Mouse (Mus musculus): ENCODE data around the gene Rbm26.

The Rbm26 gene

GRCm38 (mm10) chr14:105096221-105096620 is 80.9 kb downstream of the Rbm26 start:
- in situ Hi-C loops (cut with MboI; ENCODE audit: low sequenced_read_pairs) = loop anchor here (25.0 kb wide), 1 partner anchor 1059 kb away; no protein-coding TSS in a partner anchor

GRCm38 (mm10) chr14:105087001-105087400 is 90.1 kb downstream of the Rbm26 start:
- in situ Hi-C loops (cut with MboI; ENCODE audit: low sequenced_read_pairs) = loop anchor here (25.0 kb wide), 1 partner anchor 1050 kb away; no protein-coding TSS in a partner anchor

- in situ Hi-C loops (cut with MboI; ENCODE audit: low sequenced_read_pairs) = loop anchor here (25.0 kb wide), 1 partner anchor 1048 kb away; no protein-coding TSS in a partner anchor
These were observed 91.7 kb downstream of the Rbm26 start for GRCm38 (mm10) chr14:105085332-105085993.

- in situ Hi-C loops (cut with MboI; ENCODE audit: low sequenced_read_pairs) = loop anchor here (25.0 kb wide), 1 partner anchor 1048 kb away; no protein-coding TSS in a partner anchor
These were observed 92.3 kb downstream of the Rbm26 start for GRCm38 (mm10) chr14:105084757-105085330.

GRCm38 (mm10) chr14:105084106-105084505 is 93.0 kb downstream of the Rbm26 start:
- in situ Hi-C loops (cut with MboI; ENCODE audit: low sequenced_read_pairs) = loop anchor here (25.0 kb wide), 1 partner anchor 1047 kb away; no protein-coding TSS in a partner anchor

GRCm38 (mm10) chr14:105074776-105075175 is 102.4 kb downstream of the Rbm26 start:
- in situ Hi-C loops (cut with MboI; ENCODE audit: low sequenced_read_pairs) = loop anchor here (25.0 kb wide), 1 partner anchor 1037 kb away; no protein-coding TSS in a partner anchor

- in situ Hi-C loops (cut with MboI; ENCODE audit: low sequenced_read_pairs) = no loop called here
These were observed 102.8 kb downstream of the Rbm26 start for GRCm38 (mm10) chr14:105074376-105074775.

- in situ Hi-C loops (cut with MboI; ENCODE audit: low sequenced_read_pairs) = no loop called here
These were observed 106.1 kb downstream of the Rbm26 start for GRCm38 (mm10) chr14:105071010-105071509.

- in situ Hi-C loops (cut with MboI; ENCODE audit: low sequenced_read_pairs) = no loop called here
These were observed 106.7 kb downstream of the Rbm26 start for GRCm38 (mm10) chr14:105070258-105071009.

- in situ Hi-C loops (cut with MboI; ENCODE audit: low sequenced_read_pairs) = no loop called here
These were observed 109.1 kb downstream of the Rbm26 start for GRCm38 (mm10) chr14:105068060-105068459.

GRCm38 (mm10) chr14:105064243-105064642 is 112.9 kb downstream of the Rbm26 start:
- in situ Hi-C loops (cut with MboI; ENCODE audit: low sequenced_read_pairs) = no loop called here

- in situ Hi-C loops (cut with MboI; ENCODE audit: low sequenced_read_pairs) = no loop called here
These were observed 115.9 kb downstream of the Rbm26 start for GRCm38 (mm10) chr14:105061230-105061629.

- in situ Hi-C loops (cut with MboI; ENCODE audit: low sequenced_read_pairs) = no loop called here
These were observed 119.2 kb downstream of the Rbm26 start for GRCm38 (mm10) chr14:105057934-105058333.
